ENCODE assay signal across 13 mouse cellular contexts in the genomic region with DNA sequence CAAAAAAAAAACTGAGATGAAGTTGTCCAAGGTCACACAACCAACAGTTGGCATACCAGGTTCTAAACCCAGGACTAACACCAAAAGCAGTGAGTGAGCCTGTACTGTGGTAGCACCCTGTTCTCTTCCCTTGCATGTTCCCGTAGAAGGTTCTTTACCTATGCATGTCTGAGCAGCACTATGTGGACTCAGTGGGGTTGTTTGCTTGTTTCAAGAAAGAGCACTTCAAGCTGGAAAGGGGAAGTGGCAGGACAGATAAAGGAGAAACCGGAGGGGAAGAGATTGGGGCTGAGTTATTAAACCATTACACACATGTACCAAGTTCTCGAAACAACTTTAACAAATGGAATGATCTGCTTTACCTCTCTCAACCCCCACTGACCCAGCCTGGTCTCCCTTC.
"Had no signal": no experiment of that assay in that cellular context is flagged by ENCODE, and none has a peak within 500 bp of the region (broad histone marks: within the 10 kb centered on the region; RNA-seq: fewer than 3 reads in every experiment).

No protein-coding gene starts in this region.

- H3K4me1 ChIP-seq: liver, embryonic 15.5 days; midbrain, embryonic 10.5 days; midbrain, embryonic 15.5 days; neural tube, embryonic 13.5 days; stomach, embryonic 15.5 days had no signal

- H3K9me3 ChIP-seq: liver, embryonic 15.5 days; midbrain, embryonic 10.5 days; midbrain, embryonic 15.5 days; neural tube, embryonic 13.5 days; stomach, embryonic 15.5 days had no signal

- H3K9ac ChIP-seq: liver, embryonic 15.5 days; midbrain, embryonic 15.5 days; neural tube, embryonic 13.5 days; stomach, embryonic 15.5 days had no signal

- ATAC-seq: intestine, postnatal 0 days; midbrain, embryonic 15.5 days had no signal

- DNase-seq: lung, adult 2 months; right cerebral cortex, postnatal 4 days; spleen, adult 18-20 months; thymus, adult 2 months; thymus, postnatal 36 days had no signal

- H3K27ac ChIP-seq: layer of hippocampus, adult 2 months; liver, embryonic 15.5 days; midbrain, embryonic 10.5 days; midbrain, embryonic 15.5 days; neural tube, embryonic 13.5 days; stomach, embryonic 15.5 days had no signal

- H3K4me2 ChIP-seq: liver, embryonic 11.5 days; liver, embryonic 15.5 days; midbrain, embryonic 15.5 days; neural tube, embryonic 13.5 days; stomach, embryonic 15.5 days had no signal

- H3K27me3 ChIP-seq: liver, embryonic 15.5 days; midbrain, embryonic 15.5 days; neural tube, embryonic 13.5 days; stomach, embryonic 15.5 days had no signal

- H3K4me3 ChIP-seq: layer of hippocampus, adult 2 months; liver, embryonic 15.5 days; midbrain, embryonic 10.5 days; midbrain, embryonic 15.5 days; neural tube, embryonic 13.5 days; stomach, embryonic 15.5 days had no signal
